Mouse (Mus musculus): ENCODE data around the gene Tlcd2.

Tlcd2 gene

GRCm38 (mm10) chr11:75466731-75467505 is 5.4 kb downstream of the Tlcd2 start:
- DNase-seq (ENCODE audit: low spot score) = no peak

GRCm38 (mm10) chr11:75467512-75468215 is 6.1 kb downstream of the Tlcd2 start:
- no peak for DNase-seq (ENCODE audit: low spot score)

GRCm38 (mm10) chr11:75468410-75468809 is 6.9 kb downstream of the Tlcd2 start:
- DNase-seq (ENCODE audit: low spot score) = no peak

GRCm38 (mm10) chr11:75469261-75469660 is 7.7 kb downstream of the Tlcd2 start:
- no peak for DNase-seq (ENCODE audit: low spot score)

- no peak for DNase-seq (ENCODE audit: low spot score)
Observed at GRCm38 (mm10) chr11:75470675-75471074, 9.2 kb downstream of the Tlcd2 start.

- DNase-seq (ENCODE audit: low spot score) = no peak
Observed at GRCm38 (mm10) chr11:75472469-75473081, 11.1 kb downstream of the Tlcd2 start.

- no peak for DNase-seq (ENCODE audit: low spot score)
Observed at GRCm38 (mm10) chr11:75473376-75473775, 11.9 kb downstream of the Tlcd2 start.

GRCm38 (mm10) chr11:75486192-75486591 is 24.7 kb downstream of the Tlcd2 start:
- DNase-seq (ENCODE audit: low spot score) = no peak

GRCm38 (mm10) chr11:75486601-75487285 is 25.2 kb downstream of the Tlcd2 start, which contains the start of gene Prpf8:
Gene Prpf8, plus strand, starts transcription at chr11:75486816.
- peak; percentile 88 for DNase-seq (ENCODE audit: low spot score)

- no peak for DNase-seq (ENCODE audit: low spot score)
Observed at GRCm38 (mm10) chr11:75487496-75487895, 26.0 kb downstream of the Tlcd2 start.

- no peak for DNase-seq (ENCODE audit: low spot score)
Observed at GRCm38 (mm10) chr11:75494296-75495049, 33.0 kb downstream of the Tlcd2 start.

- DNase-seq (ENCODE audit: low spot score) = no peak
Observed at GRCm38 (mm10) chr11:75498126-75498525, 36.6 kb downstream of the Tlcd2 start.

GRCm38 (mm10) chr11:75508162-75508561 is 46.6 kb downstream of the Tlcd2 start:
- no peak for DNase-seq (ENCODE audit: low spot score)

GRCm38 (mm10) chr11:75508904-75509303 is 47.4 kb downstream of the Tlcd2 start:
- DNase-seq (ENCODE audit: low spot score) = no peak

GRCm38 (mm10) chr11:75509741-75510626 is 48.5 kb downstream of the Tlcd2 start, which contains the start of gene Rilp:
Gene Rilp, plus strand, starts transcription at chr11:75510094.
- DNase-seq (ENCODE audit: low spot score) = peak; percentile 20

GRCm38 (mm10) chr11:75510627-75510993 is 49.1 kb downstream of the Tlcd2 start:
- peak; percentile 83 for DNase-seq (ENCODE audit: low spot score)

GRCm38 (mm10) chr11:75511213-75511612 is 49.7 kb downstream of the Tlcd2 start:
- DNase-seq (ENCODE audit: low spot score) = no peak

- no peak for DNase-seq (ENCODE audit: low spot score)
Observed at GRCm38 (mm10) chr11:75512301-75513018, 50.9 kb downstream of the Tlcd2 start.

- no peak for DNase-seq (ENCODE audit: low spot score)
Observed at GRCm38 (mm10) chr11:75513336-75513735, 51.8 kb downstream of the Tlcd2 start, which contains the start of gene Scarf1. Gene Scarf1, plus strand, starts transcription at chr11:75513540.

- no peak for DNase-seq (ENCODE audit: low spot score)
Observed at GRCm38 (mm10) chr11:75515186-75515585, 53.7 kb downstream of the Tlcd2 start.
